Mouse (Mus musculus) heart, adult 2 months (tissue): ENCODE data around the gene Zglp1. TPM values are rescaled to one million over a fixed set of nuclear protein-coding genes. Genes with fewer than 3 reads are reported as not detected.

Source experiments
- DNase-seq, 2 experiments: peaks; one replicate each; pipeline ENCODE4 v3.0.0; 2021
- H3K27ac ChIP-seq: fragments of 200-600 bp; 2 replicates; pipeline ENCODE4 v1.8.1; 2022
- H3K27me3 ChIP-seq: fragments of 200-500 bp; 2 replicates; pipeline ENCODE4 v1.6.1; 2012; ENCODE audit warnings: mild to moderate bottlenecking, low read length, inconsistent platforms, mixed read lengths; ENCODE audit not compliant: control insufficient read depth, insufficient read depth
- H3K36me3 ChIP-seq: fragments of 200-500 bp; 2 replicates; pipeline ENCODE4 v1.6.1; 2012; ENCODE audit warnings: low read length, inconsistent platforms; ENCODE audit not compliant: control insufficient read depth, insufficient read depth
- H3K4me1 ChIP-seq: fragments of 200-500 bp; 2 replicates; pipeline ENCODE4 v1.6.1; 2011; ENCODE audit warnings: low read length; ENCODE audit not compliant: control insufficient read depth, insufficient read depth
- H3K4me3 ChIP-seq: fragments of 200-600 bp; 2 replicates; pipeline ENCODE4 v1.8.1; 2022
- H3K79me2 ChIP-seq: fragments of 200-500 bp; replicated peaks from 2 replicates; pipeline ENCODE4 v1.6.1; 2012; ENCODE audit warnings: mild to moderate bottlenecking, inconsistent platforms, low read length, moderate library complexity, mixed read lengths; ENCODE audit not compliant: control insufficient read depth, insufficient read depth
- H3K9ac ChIP-seq: fragments of 200-500 bp; 2 replicates; pipeline ENCODE4 v1.6.1; 2012; ENCODE audit warnings: low read depth, mild to moderate bottlenecking, control low read depth, inconsistent platforms, low read length, mixed read lengths
- CTCF ChIP-seq: fragments of 200-600 bp; IDR thresholded peaks from 2 replicates; pipeline ENCODE4 v1.8.1; 2022; ENCODE audit warnings: antibody characterized with exemption, mild to moderate bottlenecking, moderate library complexity
- EP300 ChIP-seq: fragments of 200-500 bp; IDR thresholded peaks from 2 replicates; pipeline ENCODE4 v1.6.1; 2011; ENCODE audit warnings: low read depth, low read length, control low read depth; ENCODE audit not compliant: insufficient read depth
- POLR2A ChIP-seq: fragments of 200-500 bp; IDR thresholded peaks from 2 replicates; pipeline ENCODE4 v1.6.1; 2011; ENCODE audit warnings: mild to moderate bottlenecking, low read depth, low read length, control low read depth; ENCODE audit not compliant: insufficient read depth
- WGBS: fragments of 180-500 bp; shearing (Covaris S2); methylation state at CpG from one replicate; pipeline ENCODE4 v1.1.7; 2018; 5-methylcytosine and 5-hydroxymethylcytosine counted together
- intact Hi-C: fragments of 180-260 bp; cut with DNase I; formaldehyde crosslinking; loops from one replicate; pipeline ENCODE4 v1.15.1; 2025
- polyA plus RNA-seq: library from polyadenylated mRNA; depleted of rRNA; stranded (reverse); fragments of >200 nt; gene quantifications from 2 replicates; pipeline ENCODE4 v1.2.3, GENCODE M21; 2012
- total RNA-seq, 2 experiments: library from RNA; stranded (reverse); gene quantifications; 2 replicates each; pipeline ENCODE4 v1.2.3; 2021

Gene Zglp1
- total and polyA plus RNA-seq, 3 experiments, result not detected

GRCm38 (mm10) chr9:21031896-21032351 lies 35.0 kb downstream of the Zglp1 start, which contains the start of gene Icam5:
Icam5 (plus strand) TSS chr9:21032073.
- Histone ChIP-seq H3K27me3 (peaks cover 10% of the 10 kb centered on the region), H3K4me3 (peak within 1 kb of the TSS; percentile 73), H3K79me2 (no peaks in the 10 kb centered on the region), H3K9ac (peak within 1 kb of the TSS; percentile 28), H3K36me3 (no peaks in the 10 kb centered on the region), H3K4me1 (peaks cover 3% of the 10 kb centered on the region), H3K27ac (peak within 1 kb of the TSS; percentile 47; the same call in 1 of the 2 replicates)
- TF ChIP-seq POLR2A, result no peak
- no peak for TF ChIP-seq EP300
- TF ChIP-seq CTCF, result no peak
- intact Hi-C loops, result loop anchor here (5.0 kb wide), 2 partner anchors 40 to 60 kb away; partner anchors contain the start of genes Fdx1l, Gm38431, Gm49373 and Raver1
- peak in 1 of 2 experiments; percentile 56 for DNase-seq
- 1% methylated on average over 32 of the region's 35 CpGs for WGBS

- intact Hi-C loops, result loop anchor here (5.0 kb wide), 2 partner anchors 41 to 61 kb away; partner anchors contain the start of genes Fdx1l, Gm38431, Gm49373 and Raver1
- under 1% methylated on average over 36 of the region's 36 CpGs for WGBS
- no peaks in the 10 kb centered on the region for H3K79me2 ChIP-seq
- DNase-seq, result peak; percentile 74 to 80
- H3K9ac ChIP-seq, result peak overlapping the region; percentile 10
- TF ChIP-seq POLR2A (no peak; the same call in 1 of the 2 replicates), EP300 (no peak), CTCF (no peak)
- H3K36me3 ChIP-seq, result no peaks in the 10 kb centered on the region
- H3K4me1 ChIP-seq, result peaks cover 3% of the 10 kb centered on the region
- peak overlapping the region; percentile 47; the same call in 1 of the 2 replicates for H3K27ac ChIP-seq
- peak overlapping the region; percentile 69 for H3K4me3 ChIP-seq
- peaks cover 8% of the 10 kb centered on the region for H3K27me3 ChIP-seq
Observed at GRCm38 (mm10) chr9:21031251-21031895, 35.5 kb downstream of the Zglp1 start.

- H3K27ac ChIP-seq, result peak overlapping the region; percentile 47; the same call in 1 of the 2 replicates
- H3K4me1 ChIP-seq, result peaks cover 3% of the 10 kb centered on the region
Observed at GRCm38 (mm10) chr9:21030781-21031250, 36.1 kb downstream of the Zglp1 start.

GRCm38 (mm10) chr9:21030055-21030600 lies 36.8 kb downstream of the Zglp1 start:
- Histone ChIP-seq H3K79me2 (no peaks in the 10 kb centered on the region), H3K36me3 (no peaks in the 10 kb centered on the region), H3K9ac (no peak overlapping the region), H3K27ac (peak overlapping the region; percentile 32; the same call in 1 of the 2 replicates), H3K4me1 (peaks cover 3% of the 10 kb centered on the region), H3K4me3 (peak overlapping the region; percentile 45), H3K27me3 (peaks cover 3% of the 10 kb centered on the region)
- TF ChIP-seq EP300 (no peak), POLR2A (no peak), CTCF (no peak)
- no peak for DNase-seq
- WGBS, result 31% methylated on average over 22 of the region's 22 CpGs
- intact Hi-C loops, result loop anchor here (1.0 to 5.0 kb wide), 3 partner anchors 42 to 106 kb away; partner anchors contain the start of genes Fdx1l, Gm38431, Gm49373 and Raver1

More at GRCm38 (mm10) chr9:21030781-21031250, 36.1 kb downstream of the Zglp1 start:
- no peaks in the 10 kb centered on the region for H3K36me3 ChIP-seq
- under 1% methylated on average over 13 of the region's 13 CpGs for WGBS
- H3K4me3 ChIP-seq, result peak overlapping the region; percentile 69
- peak; percentile 82 to 90 for DNase-seq
- intact Hi-C loops, result loop anchor here (1.0 to 5.0 kb wide), 3 partner anchors 41 to 105 kb away; partner anchors contain the start of genes Fdx1l, Gm38431, Gm49373 and Raver1
- TF ChIP-seq POLR2A (no peak; the same call in 1 of the 2 replicates), CTCF (peak; percentile 71)
- peak overlapping the region; percentile 10 for H3K9ac ChIP-seq
- no peaks in the 10 kb centered on the region for H3K79me2 ChIP-seq
- peaks cover 6% of the 10 kb centered on the region for H3K27me3 ChIP-seq

- H3K27me3 ChIP-seq, result peaks cover 1% of the 10 kb centered on the region
- DNase-seq, result peak; percentile 85 to 89
- peak within 1 kb of the TSS; percentile 71 for H3K9ac ChIP-seq
- H3K4me3 ChIP-seq, result peak within 1 kb of the TSS; percentile 45
- H3K4me1 ChIP-seq, result peaks cover 3% of the 10 kb centered on the region
- H3K27ac ChIP-seq, result 0 out of 2 replicates have a peak within 1 kb of the TSS, but pooled peaks have one; percentile 0
- WGBS, result 3% methylated on average over 37 of the region's 37 CpGs
- no peaks in the 10 kb centered on the region for H3K36me3 ChIP-seq
- H3K79me2 ChIP-seq, result no peaks in the 10 kb centered on the region
- intact Hi-C loops, result loop anchor here (1.0 to 5.0 kb wide), 6 partner anchors 15 to 127 kb away; partner anchors contain the start of genes Fdx1l, Gm38431, Gm49373 and Icam1
- no peak for TF ChIP-seq POLR2A
- TF ChIP-seq CTCF, result peak; percentile 98; the same call in 1 of the 2 replicates
- TF ChIP-seq EP300, result 0 out of 2 replicates have a peak, but pooled peaks have one; percentile 36
Observed at GRCm38 (mm10) chr9:21029291-21030054, 37.4 kb downstream of the Zglp1 start, which contains the start of gene Icam4. Icam4 (plus strand) TSS chr9:21029373.
